Mouse (Mus musculus): ENCODE measurements around the gene Acox2. TPM values are rescaled to one million over a fixed set of nuclear protein-coding genes. Genes with fewer than 3 reads are reported as not detected.

Gene Acox2
- polyA plus RNA-seq, 1 experiment from 2014 or later = not detected

DNA sequence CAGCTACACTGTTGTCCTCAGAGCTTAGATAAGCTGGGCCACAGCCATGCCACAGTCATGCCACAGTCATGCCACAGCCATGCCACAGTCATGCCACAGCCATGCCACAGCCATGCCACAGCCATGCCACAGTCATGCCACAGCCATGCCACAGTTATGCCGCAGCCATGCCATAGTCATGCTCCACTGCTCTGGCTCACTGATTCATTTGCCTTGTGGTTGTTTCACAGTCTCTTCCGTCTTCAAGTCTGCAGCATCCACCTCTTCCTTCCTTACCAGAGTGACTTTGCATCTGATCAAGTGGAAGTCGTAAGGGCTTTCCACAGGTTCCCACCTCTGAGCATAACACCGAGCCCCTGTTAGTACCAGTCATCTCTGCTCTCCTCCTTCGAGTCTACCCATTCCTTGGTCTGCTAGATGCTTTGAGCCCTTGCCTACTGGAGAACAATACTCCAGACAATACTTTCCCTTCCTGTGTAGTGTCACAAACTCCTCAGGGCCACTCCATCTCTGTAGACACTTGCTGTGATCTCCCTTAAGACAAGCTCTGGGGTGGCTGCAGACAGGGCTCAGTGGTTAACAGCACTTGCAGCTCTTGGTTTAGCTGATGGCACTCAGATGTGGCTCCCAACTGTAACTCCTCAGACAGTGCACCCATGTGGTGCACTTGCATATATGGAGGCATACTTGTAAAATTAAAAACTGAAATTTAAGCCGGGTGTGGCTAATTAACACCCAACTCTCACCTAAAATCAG is 26.8 kb downstream of the Acox2 start:
- no peak overlapping the region for H3K4me2 ChIP-seq (ENCODE audit: low read length)
- no peak overlapping the region for H3K27ac ChIP-seq (replicated peaks in 1 of 2; ENCODE audit: control insufficient read depth in 1 of 2, insufficient read depth in 1 of 2, low read depth in 2 of 2, low read length in 2 of 2)
- no peaks in the 10 kb centered on the region for H3K36me3 ChIP-seq (ENCODE audit: control insufficient read depth, insufficient read depth, low read length)
- peaks cover 5 to 9% of the 10 kb centered on the region in 2 experiments; a peak in 3 of 4 replicates for H3K4me1 ChIP-seq (ENCODE audit: control insufficient read depth in 2 of 2, insufficient read depth in 2 of 2, low read length in 2 of 2)
- no peaks in the 10 kb centered on the region for H3K27me3 ChIP-seq (ENCODE audit: control insufficient read depth, insufficient read depth, low read length)
- WGBS = 70% methylated on average over 6 of the region's 6 CpGs
- no peaks in the 10 kb centered on the region for H3K9me3 ChIP-seq (ENCODE audit: control insufficient read depth, low read length)
- no peak overlapping the region for H3K4me3 ChIP-seq (ENCODE audit: control insufficient read depth in 1 of 2, insufficient read depth in 1 of 2, low read depth in 1 of 2, low read length in 2 of 2)
- no peak overlapping the region for H3K9ac ChIP-seq (ENCODE audit: low read length)
- no peak for ATAC-seq (ENCODE audit: insufficient number of reproducible peaks, insufficient read depth, low FRiP score, low read depth)

- H3K36me3 ChIP-seq (ENCODE audit: control insufficient read depth, insufficient read depth, low read length) = no peaks in the 10 kb centered on the region
- H3K27ac ChIP-seq (replicated peaks in 1 of 2; ENCODE audit: control insufficient read depth in 1 of 2, insufficient read depth in 1 of 2, low read depth in 2 of 2, low read length in 2 of 2) = no peak overlapping the region
- 67% methylated on average over 9 of the region's 9 CpGs for WGBS
- no peak overlapping the region for H3K4me2 ChIP-seq (ENCODE audit: low read length)
- H3K9me3 ChIP-seq (ENCODE audit: control insufficient read depth, low read length) = no peaks in the 10 kb centered on the region
- H3K4me1 ChIP-seq (ENCODE audit: control insufficient read depth in 2 of 2, insufficient read depth in 2 of 2, low read length in 2 of 2) = peaks cover 5 to 9% of the 10 kb centered on the region in 2 experiments; a peak in 3 of 4 replicates
- no peaks in the 10 kb centered on the region for H3K27me3 ChIP-seq (ENCODE audit: control insufficient read depth, insufficient read depth, low read length)
- no peak overlapping the region for H3K4me3 ChIP-seq (ENCODE audit: control insufficient read depth in 1 of 2, insufficient read depth in 1 of 2, low read depth in 1 of 2, low read length in 2 of 2)
- H3K9ac ChIP-seq (ENCODE audit: low read length) = no peak overlapping the region
- no peak for ATAC-seq (ENCODE audit: insufficient number of reproducible peaks, insufficient read depth, low FRiP score, low read depth)
Observed at GRCm38 (mm10) chr14:8229367-8230019, 29.7 kb downstream of the Acox2 start.

DNA sequence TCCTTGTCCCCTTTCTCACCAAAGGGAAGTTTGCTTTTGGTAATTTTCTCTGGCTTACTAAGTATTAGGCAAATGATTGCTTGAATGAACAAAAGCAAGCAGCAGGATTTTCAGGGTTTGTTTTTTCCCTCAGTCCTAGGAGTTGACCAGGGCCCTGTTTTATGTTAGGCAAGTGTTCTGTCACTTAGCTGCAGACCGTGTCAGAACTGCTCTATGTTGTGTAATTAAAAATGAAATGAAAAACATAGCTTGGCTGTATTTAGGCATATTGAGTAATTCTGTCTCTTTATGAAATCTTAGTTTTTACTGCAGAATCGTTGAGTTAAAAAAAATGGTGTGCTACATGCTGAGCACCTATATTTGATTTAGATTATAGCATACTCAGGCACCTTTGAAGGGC is 34.3 kb downstream of the Acox2 start:
- H3K4me1 ChIP-seq (ENCODE audit: control insufficient read depth in 2 of 2, insufficient read depth in 2 of 2, low read length in 2 of 2) = no peaks in the 10 kb centered on the region
- H3K27me3 ChIP-seq (ENCODE audit: control insufficient read depth, insufficient read depth, low read length) = no peaks in the 10 kb centered on the region
- H3K4me2 ChIP-seq (ENCODE audit: low read length) = no peak overlapping the region
- no peak overlapping the region for H3K9ac ChIP-seq (ENCODE audit: low read length)
- no peak for ATAC-seq (ENCODE audit: insufficient number of reproducible peaks, insufficient read depth, low FRiP score, low read depth)
- H3K4me3 ChIP-seq (ENCODE audit: control insufficient read depth in 1 of 2, insufficient read depth in 1 of 2, low read depth in 1 of 2, low read length in 2 of 2) = no peak overlapping the region
- H3K36me3 ChIP-seq (ENCODE audit: control insufficient read depth, insufficient read depth, low read length) = peaks cover 23% of the 10 kb centered on the region
- no peak overlapping the region for H3K27ac ChIP-seq (replicated peaks in 1 of 2; ENCODE audit: control insufficient read depth in 1 of 2, insufficient read depth in 1 of 2, low read depth in 2 of 2, low read length in 2 of 2)
- 68% methylated on average over 2 of the region's 2 CpGs for WGBS
- H3K9me3 ChIP-seq (ENCODE audit: control insufficient read depth, low read length) = no peaks in the 10 kb centered on the region

- H3K27ac ChIP-seq (replicated peaks in 1 of 2; ENCODE audit: control insufficient read depth in 1 of 2, insufficient read depth in 1 of 2, low read depth in 2 of 2, low read length in 2 of 2) = no peak overlapping the region
- no peak overlapping the region for H3K4me3 ChIP-seq (ENCODE audit: control insufficient read depth in 1 of 2, insufficient read depth in 1 of 2, low read depth in 1 of 2, low read length in 2 of 2)
- no peak overlapping the region for H3K9ac ChIP-seq (ENCODE audit: low read length)
- H3K27me3 ChIP-seq (ENCODE audit: control insufficient read depth, insufficient read depth, low read length) = no peaks in the 10 kb centered on the region
- H3K4me2 ChIP-seq (ENCODE audit: low read length) = no peak overlapping the region
- WGBS = 84% methylated on average over 10 of the region's 10 CpGs
- peaks cover 2 to 10% of the 10 kb centered on the region in 2 experiments; a peak in 3 of 4 replicates for H3K4me1 ChIP-seq (ENCODE audit: control insufficient read depth in 2 of 2, insufficient read depth in 2 of 2, low read length in 2 of 2)
- no peak for ATAC-seq (ENCODE audit: insufficient number of reproducible peaks, insufficient read depth, low FRiP score, low read depth)
- H3K36me3 ChIP-seq (ENCODE audit: control insufficient read depth, insufficient read depth, low read length) = peaks cover 23% of the 10 kb centered on the region
- no peaks in the 10 kb centered on the region for H3K9me3 ChIP-seq (ENCODE audit: control insufficient read depth, low read length)
Observed at GRCm38 (mm10) chr14:8223506-8224293, 35.5 kb downstream of the Acox2 start.

- H3K36me3 ChIP-seq (ENCODE audit: control insufficient read depth, insufficient read depth, low read length) = peaks cover 23% of the 10 kb centered on the region
- H3K4me3 ChIP-seq (ENCODE audit: control insufficient read depth in 1 of 2, insufficient read depth in 1 of 2, low read depth in 1 of 2, low read length in 2 of 2) = no peak overlapping the region
- no peak for ATAC-seq (ENCODE audit: insufficient number of reproducible peaks, insufficient read depth, low FRiP score, low read depth)
- H3K9me3 ChIP-seq (ENCODE audit: control insufficient read depth, low read length) = no peaks in the 10 kb centered on the region
- no peak overlapping the region for H3K9ac ChIP-seq (ENCODE audit: low read length)
- H3K4me1 ChIP-seq (ENCODE audit: control insufficient read depth in 2 of 2, insufficient read depth in 2 of 2, low read length in 2 of 2) = peaks cover 2 to 11% of the 10 kb centered on the region in 2 experiments; a peak in 3 of 4 replicates
- no peak overlapping the region for H3K27ac ChIP-seq (replicated peaks in 1 of 2; ENCODE audit: control insufficient read depth in 1 of 2, insufficient read depth in 1 of 2, low read depth in 2 of 2, low read length in 2 of 2)
- H3K27me3 ChIP-seq (ENCODE audit: control insufficient read depth, insufficient read depth, low read length) = no peaks in the 10 kb centered on the region
- no peak overlapping the region for H3K4me2 ChIP-seq (ENCODE audit: low read length)
- 93% methylated on average over 16 of the region's 16 CpGs for WGBS
Observed at GRCm38 (mm10) chr14:8222561-8222960, 36.6 kb downstream of the Acox2 start.

DNA sequence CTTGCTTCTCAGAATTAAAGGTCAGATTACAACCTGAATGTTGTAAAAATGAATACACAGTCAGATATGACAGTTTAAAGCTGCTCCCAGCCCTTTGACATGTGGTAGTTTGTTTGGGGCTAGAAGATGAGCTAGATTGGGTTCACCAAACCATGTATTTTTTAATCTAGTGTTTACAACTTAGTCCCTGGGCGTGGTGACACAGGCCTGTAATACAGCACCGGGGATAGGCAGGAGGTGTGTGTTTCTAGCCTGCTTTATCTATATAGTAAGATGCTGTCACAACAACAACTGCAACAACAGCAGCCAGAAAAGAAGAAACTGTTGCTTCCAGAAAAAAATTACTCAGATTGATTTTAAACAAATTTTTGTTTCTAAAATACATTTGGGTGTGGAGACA is 38.2 kb downstream of the Acox2 start:
- Histone ChIP-seq H3K36me3 (ENCODE audit: control insufficient read depth, insufficient read depth, low read length) (peaks cover 23% of the 10 kb centered on the region), H3K4me3 (ENCODE audit: control insufficient read depth in 1 of 2, insufficient read depth in 1 of 2, low read depth in 1 of 2, low read length in 2 of 2) (no peak overlapping the region), H3K27ac (replicated peaks in 1 of 2; ENCODE audit: control insufficient read depth in 1 of 2, insufficient read depth in 1 of 2, low read depth in 2 of 2, low read length in 2 of 2) (no peak overlapping the region), H3K4me1 (ENCODE audit: control insufficient read depth in 2 of 2, insufficient read depth in 2 of 2, low read length in 2 of 2) (peaks cover 2 to 11% of the 10 kb centered on the region in 2 experiments; a peak in 3 of 4 replicates), H3K9ac (ENCODE audit: low read length) (no peak overlapping the region), H3K9me3 (ENCODE audit: control insufficient read depth, low read length) (no peaks in the 10 kb centered on the region), H3K27me3 (ENCODE audit: control insufficient read depth, insufficient read depth, low read length) (no peaks in the 10 kb centered on the region), H3K4me2 (ENCODE audit: low read length) (no peak overlapping the region)
- no peak for ATAC-seq (ENCODE audit: insufficient number of reproducible peaks, insufficient read depth, low FRiP score, low read depth)
- 91% methylated on average over 2 of the region's 2 CpGs for WGBS

DNA sequence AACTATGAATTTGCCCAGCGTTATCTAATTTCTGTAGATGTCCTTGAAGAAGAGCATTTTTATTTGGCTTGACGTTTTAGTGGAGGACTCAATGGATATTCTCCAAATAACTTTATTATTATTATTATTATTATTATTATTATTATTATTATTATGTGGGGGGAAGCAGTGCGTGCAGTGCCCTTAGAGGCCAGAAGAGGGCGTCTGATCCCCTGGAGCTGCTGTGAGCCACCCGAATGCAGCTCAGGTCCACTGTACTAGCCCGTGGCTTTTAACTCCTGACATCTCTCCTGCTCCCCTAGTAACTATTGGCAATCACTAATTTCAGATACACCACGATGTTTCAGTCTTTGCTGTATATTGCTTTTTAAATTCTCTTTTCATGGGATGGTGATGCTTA is 38.8 kb downstream of the Acox2 start:
- WGBS = 72% methylated on average over 7 of the region's 7 CpGs
- no peaks in the 10 kb centered on the region for H3K9me3 ChIP-seq (ENCODE audit: control insufficient read depth, low read length)
- H3K4me1 ChIP-seq (ENCODE audit: control insufficient read depth in 2 of 2, insufficient read depth in 2 of 2, low read length in 2 of 2) = peaks cover 3 to 17% of the 10 kb centered on the region in 2 experiments
- H3K27ac ChIP-seq (replicated peaks in 1 of 2; ENCODE audit: control insufficient read depth in 1 of 2, insufficient read depth in 1 of 2, low read depth in 2 of 2, low read length in 2 of 2) = no peak overlapping the region
- H3K4me3 ChIP-seq (ENCODE audit: control insufficient read depth in 1 of 2, insufficient read depth in 1 of 2, low read depth in 1 of 2, low read length in 2 of 2) = no peak overlapping the region
- no peak overlapping the region for H3K4me2 ChIP-seq (ENCODE audit: low read length)
- no peaks in the 10 kb centered on the region for H3K27me3 ChIP-seq (ENCODE audit: control insufficient read depth, insufficient read depth, low read length)
- no peak overlapping the region for H3K9ac ChIP-seq (ENCODE audit: low read length)
- ATAC-seq (ENCODE audit: insufficient number of reproducible peaks, insufficient read depth, low FRiP score, low read depth) = no peak
- peaks cover 23% of the 10 kb centered on the region for H3K36me3 ChIP-seq (ENCODE audit: control insufficient read depth, insufficient read depth, low read length)

All from heart, embryonic 14.5 days (tissue).